Mouse (Mus musculus) Muller cell, postnatal 12 days (primary cell): ENCODE data around the gene Kit.
A peak's percentile ranks its signal among the peaks of the same experiment; 100 is the strongest.

Experiments
- DNase-seq: peaks from one replicate; pipeline ENCODE4 v3.0.0-alpha.2; 2015; ENCODE audit errors: inconsistent ontology term

The Kit gene

GRCm38 (mm10) chr5:75632846-75633640, 58.3 kb downstream of the Kit start:
- DNase-seq: no peak

- peak; percentile 2 for DNase-seq
These were observed 60.7 kb downstream of the Kit start for GRCm38 (mm10) chr5:75635385-75635784.

GRCm38 (mm10) chr5:75640637-75641036, 65.9 kb downstream of the Kit start:
- no peak for DNase-seq

- DNase-seq: no peak
These were observed 72.3 kb downstream of the Kit start for GRCm38 (mm10) chr5:75647046-75647445.

- DNase-seq: no peak
These were observed 75.8 kb downstream of the Kit start for GRCm38 (mm10) chr5:75650566-75650965.

- DNase-seq: no peak
These were observed 78.7 kb downstream of the Kit start for GRCm38 (mm10) chr5:75653431-75653830.

GRCm38 (mm10) chr5:75658575-75658974, 83.9 kb downstream of the Kit start:
- DNase-seq: no peak

- no peak for DNase-seq
These were observed 85.6 kb downstream of the Kit start for GRCm38 (mm10) chr5:75660342-75660741.

GRCm38 (mm10) chr5:75662466-75662865, 87.8 kb downstream of the Kit start:
- peak; percentile 4 for DNase-seq

- no peak for DNase-seq
These were observed 89.1 kb downstream of the Kit start for GRCm38 (mm10) chr5:75663768-75664167.

GRCm38 (mm10) chr5:75667083-75667482, 92.4 kb downstream of the Kit start:
- no peak for DNase-seq

GRCm38 (mm10) chr5:75671136-75671788, 96.5 kb downstream of the Kit start:
- DNase-seq: no peak

- DNase-seq: peak; percentile 1
These were observed 101.3 kb downstream of the Kit start for GRCm38 (mm10) chr5:75676024-75676423.

- no peak for DNase-seq
These were observed 105.2 kb downstream of the Kit start for GRCm38 (mm10) chr5:75679896-75680295.

- DNase-seq: no peak
These were observed 120.6 kb downstream of the Kit start for GRCm38 (mm10) chr5:75695162-75695809.

- DNase-seq: no peak
These were observed 122.2 kb downstream of the Kit start for GRCm38 (mm10) chr5:75696960-75697359.

- DNase-seq: no peak
These were observed 123.8 kb downstream of the Kit start for GRCm38 (mm10) chr5:75698556-75698955.

- DNase-seq: no peak
These were observed 124.4 kb downstream of the Kit start for GRCm38 (mm10) chr5:75699081-75699480.

GRCm38 (mm10) chr5:75699516-75699915, 124.8 kb downstream of the Kit start:
- DNase-seq: no peak

GRCm38 (mm10) chr5:75701662-75702061, 126.9 kb downstream of the Kit start:
- DNase-seq: no peak

GRCm38 (mm10) chr5:75702080-75702479, 127.4 kb downstream of the Kit start:
- no peak for DNase-seq

- DNase-seq: no peak
These were observed 130.0 kb downstream of the Kit start for GRCm38 (mm10) chr5:75704584-75705175.
